Mouse (Mus musculus) embryonic fibroblast, embryonic 13.5 days (primary cell): Measurements from ENCODE around the gene Disp1.

ENCODE experiments used
- CTCF ChIP-seq: IDR thresholded peaks from 2 replicates; pipeline ENCODE4 v1.5.1; 2011; ENCODE audit warnings: mild to moderate bottlenecking, control low read depth, low read length, moderate library complexity, borderline replicate concordance; ENCODE audit not compliant: insufficient read depth
- POLR2A ChIP-seq: IDR thresholded peaks from 2 replicates; pipeline ENCODE4 v1.6.1; 2011; ENCODE audit warnings: low read depth, mild to moderate bottlenecking, control low read depth, low read length, moderate library complexity

- TF ChIP-seq POLR2A: no peak
- no peak for TF ChIP-seq CTCF
Measured at GRCm38 (mm10) chr1:183150379-183150840, 70.9 kb downstream of the Disp1 start.
